Mouse (Mus musculus) spleen, postnatal 36 days (tissue): ENCODE data around the gene Rap1a.

Experiments
- DNase-seq, 2 experiments: peaks; one replicate each; pipeline ENCODE4 v3.0.0; 2022; ENCODE audit warnings: low spot score in 2 of 2, mixed read lengths in 1 of 2

Rap1a gene

GRCm38 (mm10) chr3:105695476-105696386 lies 105.4 kb downstream of the Rap1a start:
- DNase-seq, result no peak

- no peak for DNase-seq
Observed at GRCm38 (mm10) chr3:105693327-105694080, 107.6 kb downstream of the Rap1a start.

DNA sequence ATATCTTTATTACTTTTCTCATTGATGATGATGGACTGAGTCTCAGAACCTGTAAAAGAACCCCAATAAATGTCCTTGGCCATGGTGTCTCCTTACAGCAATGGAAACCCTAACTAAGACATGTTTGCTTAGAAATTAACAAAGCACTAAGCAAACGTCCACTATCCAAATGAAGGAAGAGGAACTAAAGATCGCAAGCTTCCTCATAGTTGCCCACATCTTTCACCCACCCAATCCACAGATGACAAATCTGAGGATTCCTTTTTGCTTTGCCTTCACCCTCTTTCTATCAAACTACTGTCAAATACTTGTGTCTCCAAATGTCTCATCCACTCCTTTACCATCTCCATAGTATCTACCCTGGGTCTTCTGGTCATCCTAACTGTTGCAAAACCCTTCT lies 112.6 kb downstream of the Rap1a start:
- no peak for DNase-seq

DNA sequence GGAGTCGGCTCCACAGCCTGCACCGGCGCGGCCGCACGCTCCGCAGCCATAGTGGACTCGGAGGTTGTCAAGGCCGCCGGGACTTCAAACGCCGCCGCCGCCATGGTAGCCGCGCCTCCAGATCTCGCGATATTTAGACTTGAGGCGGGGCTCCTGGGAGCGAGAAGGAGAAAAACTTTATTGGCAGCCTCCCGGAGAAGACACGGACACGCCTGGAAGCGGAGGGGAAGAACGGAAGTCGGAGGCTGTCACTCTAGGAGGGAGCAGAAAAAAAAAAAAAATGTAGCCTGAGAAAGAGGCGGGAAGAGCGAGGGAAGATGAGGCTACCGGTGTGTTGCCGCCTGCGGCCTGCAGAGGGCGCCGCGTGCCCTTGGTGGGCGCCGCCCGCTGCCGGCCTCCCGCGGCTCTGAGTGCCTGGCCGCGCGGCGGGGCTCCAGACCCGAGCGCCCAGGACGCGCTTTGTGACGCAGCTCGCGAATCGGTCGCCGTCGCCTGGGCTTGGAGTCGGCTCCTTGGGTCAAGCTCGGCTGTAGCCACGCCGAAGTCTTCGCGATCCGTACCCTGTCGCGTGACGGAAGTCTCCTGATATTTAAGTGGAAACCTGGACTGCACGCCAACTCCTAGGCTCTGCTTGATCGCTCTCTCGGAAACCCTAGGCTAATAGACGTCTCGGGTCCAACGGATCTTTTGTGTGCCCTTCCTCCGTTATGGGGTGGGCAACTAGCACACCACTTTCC lies 113.6 kb downstream of the Rap1a start, which contains the start of gene Ddx20:
TSS of gene Ddx20 (minus strand) at position 251 of the 737 bp plus-strand sequence.
- peak; percentile 92 to 95 for DNase-seq

DNA sequence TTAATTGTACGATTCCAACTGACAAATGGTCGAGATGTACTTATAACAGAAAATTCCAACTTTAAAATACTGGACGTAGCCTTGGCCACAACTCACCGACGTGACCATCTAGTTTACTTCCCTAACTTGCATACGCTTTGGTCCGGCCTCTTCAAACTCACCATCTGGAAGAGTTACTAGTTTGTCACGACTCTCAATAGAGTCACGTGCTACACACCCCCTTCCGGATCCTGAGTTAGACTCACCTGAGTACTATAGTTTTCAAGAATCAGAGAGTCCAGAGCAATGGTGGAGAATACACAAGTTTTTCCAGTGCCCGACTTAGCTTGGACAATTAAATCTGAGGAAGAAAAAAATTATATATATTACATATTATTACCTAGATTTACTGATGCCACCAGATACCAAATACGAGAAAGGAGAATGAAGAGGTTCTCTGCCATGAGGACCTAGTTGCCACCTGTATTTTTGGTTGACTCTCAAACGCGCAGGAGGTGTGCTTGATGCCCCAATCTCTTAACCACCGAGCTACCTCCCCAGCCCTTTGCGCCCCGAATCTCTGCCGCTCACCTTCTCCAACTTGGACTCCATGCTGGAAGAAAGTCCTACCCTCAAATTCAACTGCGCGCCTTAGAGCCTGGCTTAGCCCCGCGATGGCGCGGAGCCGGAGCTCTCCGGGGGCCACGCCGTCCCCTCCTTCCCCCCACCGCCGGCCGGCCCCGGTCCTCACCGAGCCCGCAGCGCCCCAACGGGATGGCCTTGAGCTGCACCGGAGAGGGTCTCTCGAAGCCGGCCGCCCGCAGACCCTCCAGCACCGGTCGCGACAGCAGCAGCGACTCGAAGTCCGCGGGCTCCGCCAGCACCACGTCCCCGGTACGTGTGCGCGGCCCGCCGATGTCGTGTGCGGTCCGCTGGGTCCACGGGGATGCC lies 114.5 kb downstream of the Rap1a start:
- DNase-seq, result no peak

- DNase-seq, result no peak
Observed at GRCm38 (mm10) chr3:105680346-105680745, 120.8 kb downstream of the Rap1a start.
